Mouse (Mus musculus) cortical plate, adult 2 months (tissue): ENCODE measurements at regions not wholly inside any gene's neighbourhood (a gene's known extent, or its start where the extent isn't known, plus 50 kb on each side); places are given as distances from the start of the nearest gene placed in this dataset.

Experiments
- CTCF ChIP-seq: fragments of 200-500 bp; IDR thresholded peaks from 2 replicates; pipeline ENCODE4 v1.5.1; 2011; ENCODE audit warnings: mild to moderate bottlenecking, control low read depth, low read length; ENCODE audit not compliant: insufficient read depth; ENCODE audit errors: extremely low read depth
- POLR2A ChIP-seq: fragments of 200-500 bp; IDR thresholded peaks from 2 replicates; pipeline ENCODE4 v1.6.1; 2011; ENCODE audit warnings: mild to moderate bottlenecking, low read length, control low read depth; ENCODE audit not compliant: insufficient read depth; ENCODE audit errors: extremely low read depth

DNA sequence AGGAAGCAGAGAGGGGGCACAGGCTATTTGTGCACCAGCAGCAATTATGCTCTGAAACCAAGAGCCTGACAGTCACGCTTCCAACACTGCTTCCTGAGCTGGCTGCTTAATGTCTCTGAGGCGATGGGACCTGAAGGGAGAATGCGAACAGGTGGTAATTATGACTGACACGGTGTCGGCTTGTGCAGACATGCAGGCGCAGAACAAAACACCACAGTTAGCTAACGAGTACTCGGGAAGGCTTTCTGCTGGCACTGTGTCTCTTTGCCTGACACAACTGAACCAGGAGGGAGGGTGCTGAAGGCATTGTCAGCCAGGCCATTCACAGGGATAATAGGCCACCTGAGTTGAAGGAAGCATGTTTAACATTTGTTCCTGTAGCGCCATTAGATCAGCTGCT is 635.6 kb upstream of the Nox3 start:
- TF ChIP-seq CTCF, result no peak
- TF ChIP-seq POLR2A, result no peak
